Mouse (Mus musculus): ENCODE data around the gene Gm28038.

DNA sequence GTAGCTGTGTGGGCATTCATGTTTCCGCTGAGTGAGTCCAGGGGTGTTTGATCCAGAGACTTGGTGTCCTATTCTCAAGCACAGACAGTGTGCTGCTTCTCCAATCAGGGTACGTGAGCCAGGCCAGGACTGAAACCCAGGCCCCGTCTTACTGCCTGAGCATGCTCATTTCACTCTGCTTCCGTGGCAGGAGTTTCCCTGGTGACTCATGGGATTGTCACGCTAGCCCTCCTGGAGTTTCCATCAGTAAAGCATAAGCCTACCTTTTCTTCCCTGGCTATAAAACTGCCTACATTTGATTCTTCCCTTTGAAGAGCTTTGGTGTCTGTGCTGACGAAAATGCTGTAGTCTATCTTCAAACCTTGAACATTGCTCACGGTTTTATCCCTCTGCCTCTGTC is 42.3 kb downstream of the Gm28038 start:
- TF ChIP-seq CTCF (IDR thresholded peaks at IDR 0.05; ENCODE audit: low read depth) (no peak), EP300 (optimal IDR thresholded peaks at IDR 0.05) (no peak)
